Mouse (Mus musculus) spleen, postnatal 14 days (tissue): ENCODE data around the gene Zdhhc13.

Experiments
- DNase-seq, 2 experiments: peaks; one replicate each; pipeline ENCODE4 v3.0.0; 2021 to 2022; ENCODE audit warnings: low spot score in 2 of 2

Zdhhc13 gene

GRCm38 (mm10) chr7:48842353-48842752 lies 53.5 kb downstream of the Zdhhc13 start:
- no peak for DNase-seq

- no peak for DNase-seq
These were observed 54.7 kb downstream of the Zdhhc13 start for GRCm38 (mm10) chr7:48843541-48843940.

DNA sequence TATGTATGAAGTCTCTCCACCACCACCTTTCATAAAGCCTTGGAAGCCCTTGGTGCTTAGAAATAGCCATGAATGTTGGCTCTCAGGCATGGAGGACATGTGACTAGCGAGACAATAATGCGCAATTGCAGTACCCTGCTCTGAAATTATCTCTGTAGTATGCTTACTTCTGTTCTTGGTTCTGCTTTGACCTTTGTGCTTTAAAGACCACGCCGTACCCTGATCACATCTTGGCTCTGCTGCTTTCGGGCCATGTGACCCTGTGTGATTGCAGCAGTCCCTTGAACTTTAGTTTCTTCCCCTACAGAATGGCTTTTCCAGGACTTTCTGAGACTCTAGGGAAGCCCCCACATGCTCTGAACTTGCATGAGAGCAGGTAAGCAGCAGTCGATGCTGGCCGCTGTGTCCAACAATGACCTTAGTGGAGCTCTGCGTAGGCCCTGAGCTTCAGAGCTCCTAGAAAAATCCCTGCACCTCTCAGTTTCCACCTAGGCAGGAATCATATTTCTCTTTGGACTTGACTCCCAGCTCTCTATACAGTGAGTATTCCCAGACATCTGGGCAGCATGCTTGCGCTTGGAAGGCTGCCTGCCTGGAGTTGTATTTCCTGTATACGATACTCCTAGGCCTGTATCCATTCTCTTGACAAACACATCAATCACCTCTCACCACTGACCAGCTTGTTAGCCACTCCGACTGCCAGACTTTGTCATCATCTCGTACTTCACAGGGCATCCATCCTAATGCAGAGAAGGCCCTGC lies 56.6 kb downstream of the Zdhhc13 start:
- no peak for DNase-seq

DNA sequence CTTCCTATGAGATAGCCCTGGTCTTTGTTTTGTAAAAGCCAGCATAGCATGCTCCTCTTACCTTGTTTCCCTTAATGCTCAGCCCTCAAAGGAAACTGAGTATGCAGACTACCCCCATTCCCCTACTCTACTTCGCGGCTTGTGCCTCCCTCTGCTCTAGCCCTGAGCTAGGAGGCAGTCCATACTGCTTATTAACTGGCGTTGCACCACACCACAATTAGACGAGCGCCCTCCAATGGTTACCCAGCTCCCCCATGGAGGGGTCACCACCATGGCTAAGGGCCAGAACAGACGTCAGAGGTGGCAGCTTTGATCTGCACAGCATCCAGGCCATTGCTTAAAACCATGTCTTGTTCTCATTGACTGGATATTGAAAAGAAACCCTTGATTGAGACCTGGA lies 58.0 kb downstream of the Zdhhc13 start:
- DNase-seq, result no peak

- DNase-seq, result no peak
These were observed 59.2 kb downstream of the Zdhhc13 start, which contains the start of gene Csrp3 for GRCm38 (mm10) chr7:48847820-48848650. TSS of gene Csrp3 (minus strand) at chr7:48848033.

- no peak for DNase-seq
These were observed 62.8 kb downstream of the Zdhhc13 start for GRCm38 (mm10) chr7:48851529-48852104.

DNA sequence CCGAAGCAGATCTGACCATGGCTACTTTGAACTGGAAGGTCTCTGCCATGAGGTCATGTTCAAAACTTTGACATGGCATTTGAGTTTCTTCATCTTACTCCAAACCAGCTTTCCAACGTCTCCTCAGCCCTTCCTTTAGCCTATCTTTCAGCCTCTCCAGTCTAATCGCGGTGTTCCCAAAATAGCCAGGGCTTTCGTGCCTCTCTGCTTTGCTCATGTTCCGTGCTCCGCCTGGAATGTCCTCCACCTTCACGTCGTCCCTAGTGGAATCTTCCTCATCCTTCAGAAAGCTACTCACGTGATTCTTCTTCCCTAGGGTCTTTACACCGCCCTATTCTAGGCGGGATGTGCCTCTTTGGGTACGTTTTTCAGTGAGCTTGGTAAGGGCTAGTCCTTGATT lies 64.7 kb downstream of the Zdhhc13 start:
- DNase-seq, result no peak

DNA sequence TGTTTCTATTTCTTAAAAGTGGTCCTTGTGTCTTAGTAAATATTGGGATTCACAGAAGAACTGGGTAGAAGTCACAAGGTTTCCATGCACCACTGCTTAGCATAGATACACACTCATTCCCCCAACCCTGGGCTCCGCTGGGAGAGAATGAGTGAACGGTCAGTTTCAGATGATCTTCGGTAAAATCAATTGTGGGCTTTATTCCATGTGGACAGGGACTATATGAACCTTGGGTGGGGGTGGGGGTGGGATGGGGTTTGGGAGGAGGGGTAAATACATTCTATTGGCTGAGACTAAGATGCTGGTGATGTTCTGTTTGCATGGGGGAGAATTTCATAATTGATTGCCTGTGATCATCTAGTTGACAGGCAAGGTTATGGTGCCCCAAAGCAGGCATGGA lies 66.7 kb downstream of the Zdhhc13 start:
- DNase-seq, result no peak

- no peak for DNase-seq
These were observed 69.5 kb downstream of the Zdhhc13 start for GRCm38 (mm10) chr7:48858257-48858656.

DNA sequence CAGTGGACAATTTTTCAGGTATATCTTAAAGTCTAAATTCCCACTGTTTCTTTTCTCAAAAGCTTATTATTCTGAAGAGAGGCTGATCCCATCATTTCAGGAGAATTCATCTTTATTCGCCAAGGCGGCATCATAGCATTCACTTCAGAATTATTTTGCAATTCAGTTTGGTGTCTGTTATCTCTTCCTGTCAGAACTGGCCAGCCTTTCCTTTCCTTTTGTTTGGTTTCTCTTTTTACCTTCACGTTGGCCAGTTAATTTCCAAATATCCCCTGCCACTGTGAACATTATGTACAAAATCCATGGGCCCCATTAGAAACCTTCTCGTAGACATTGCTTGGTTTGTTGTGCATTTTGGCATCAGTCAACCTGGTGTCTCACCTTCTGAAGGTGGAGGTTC lies 70.6 kb downstream of the Zdhhc13 start:
- DNase-seq, result no peak

DNA sequence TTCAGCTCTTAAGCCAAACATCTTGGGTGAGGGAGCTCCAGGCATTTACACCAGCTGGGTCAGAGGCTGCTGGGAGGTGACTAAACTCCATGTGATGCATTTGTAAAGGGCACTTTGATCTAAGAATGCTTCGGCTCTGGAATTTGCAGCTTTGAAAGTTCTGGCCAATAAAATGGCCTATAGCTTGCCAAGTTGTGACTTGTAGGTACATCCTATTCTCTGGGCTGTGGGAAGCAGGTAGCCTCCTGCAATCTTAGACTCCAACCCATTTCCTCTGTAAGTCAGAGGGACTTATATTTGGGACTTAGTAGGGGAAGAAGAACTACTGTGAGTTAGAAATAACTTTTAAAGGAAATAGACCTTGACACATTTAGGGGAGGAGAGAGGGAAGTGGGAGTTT lies 72.1 kb downstream of the Zdhhc13 start:
- no peak for DNase-seq

DNA sequence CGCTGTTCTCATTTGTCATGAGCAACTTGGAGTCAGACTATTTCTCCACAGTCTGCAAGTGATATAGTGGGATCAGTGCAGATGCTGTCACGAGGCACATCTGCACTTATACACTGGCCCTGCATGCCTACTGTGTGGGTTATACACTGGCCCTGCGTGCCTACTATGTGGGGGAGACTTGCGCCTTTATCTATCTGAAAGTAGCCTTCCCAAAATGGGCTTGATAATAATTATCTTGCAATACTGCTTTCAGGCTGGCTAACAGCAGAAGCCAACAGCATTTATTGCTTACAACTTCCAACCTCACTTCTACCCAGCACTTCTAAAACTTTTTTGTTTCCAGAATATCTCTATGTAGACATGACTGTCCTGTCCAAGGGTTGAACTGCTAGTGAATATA lies 73.0 kb downstream of the Zdhhc13 start:
- no peak for DNase-seq

DNA sequence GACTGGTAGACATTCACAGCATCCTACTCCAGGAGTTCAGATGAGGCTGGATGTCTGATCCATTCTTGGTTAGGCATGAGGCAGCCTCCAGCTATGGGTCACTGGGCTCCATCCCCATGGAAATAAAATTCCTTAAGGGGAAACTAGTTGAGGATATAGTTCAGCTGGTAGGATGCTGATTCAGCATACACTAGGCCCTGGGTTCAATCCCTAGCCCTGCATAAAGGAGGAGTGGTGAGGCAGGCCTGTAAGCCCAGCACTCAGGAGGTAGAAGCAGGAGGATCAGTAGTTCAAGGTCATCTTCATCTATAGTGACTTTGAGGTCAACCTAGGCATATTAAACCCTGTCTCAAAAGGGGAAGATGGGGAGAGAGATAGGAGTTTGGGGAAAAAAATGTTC lies 75.4 kb downstream of the Zdhhc13 start:
- DNase-seq, result no peak

- DNase-seq, result no peak
These were observed 76.1 kb downstream of the Zdhhc13 start for GRCm38 (mm10) chr7:48864671-48865458.

GRCm38 (mm10) chr7:48867576-48867975 lies 78.8 kb downstream of the Zdhhc13 start:
- no peak for DNase-seq

DNA sequence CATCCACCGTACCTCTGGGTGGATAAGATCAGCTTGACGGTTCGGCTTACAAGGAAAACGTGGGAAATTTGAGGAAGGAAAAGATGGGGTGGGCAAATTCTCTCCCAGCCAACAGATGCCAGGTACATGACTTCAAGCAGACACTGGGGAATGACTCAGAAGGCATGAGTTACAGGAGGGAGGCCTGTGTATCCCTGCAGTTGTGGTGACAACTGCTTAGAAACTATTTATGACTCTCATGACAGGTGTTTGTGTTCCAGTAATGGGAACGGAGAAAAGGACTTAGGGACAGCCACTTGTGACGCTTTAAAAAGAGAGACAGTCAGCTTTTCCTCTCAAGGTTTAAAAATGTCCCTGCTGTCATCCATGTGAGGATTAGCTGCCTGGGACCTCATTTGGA lies 81.3 kb downstream of the Zdhhc13 start:
- DNase-seq, result no peak

DNA sequence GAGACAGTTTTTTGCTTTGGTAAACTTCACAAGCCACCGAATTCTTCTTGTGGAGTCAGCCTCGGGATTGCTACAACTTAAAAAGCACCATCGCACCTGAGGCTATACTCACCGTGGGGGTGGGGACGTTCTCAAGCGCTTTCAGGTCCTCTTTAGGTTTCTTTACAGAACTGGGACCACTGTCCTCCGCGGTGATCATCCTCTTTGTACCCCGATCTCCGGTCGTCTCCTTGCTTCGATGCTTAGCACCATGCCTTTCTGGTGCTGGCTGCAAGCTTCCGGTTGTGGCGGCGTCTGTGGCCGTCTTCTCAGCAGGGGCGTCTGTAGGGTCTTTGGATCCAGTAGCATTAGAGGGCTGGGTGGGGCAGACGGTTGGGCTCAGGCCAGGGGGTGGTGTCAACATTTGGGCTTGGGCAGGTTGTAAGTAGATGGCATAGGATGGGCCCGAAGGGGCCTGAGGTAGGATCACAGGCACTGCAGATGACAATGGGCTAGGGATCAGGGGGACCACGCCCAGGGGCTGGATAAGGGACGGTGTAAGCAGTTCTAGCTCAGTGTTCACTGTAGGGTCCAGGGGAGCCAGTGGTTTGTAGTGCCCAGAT lies 81.9 kb downstream of the Zdhhc13 start:
- no peak for DNase-seq

- DNase-seq, result no peak
These were observed 82.5 kb downstream of the Zdhhc13 start for GRCm38 (mm10) chr7:48871292-48871691.

- no peak for DNase-seq
These were observed 86.3 kb downstream of the Zdhhc13 start for GRCm38 (mm10) chr7:48875096-48875495.

GRCm38 (mm10) chr7:48876526-48876925 lies 87.7 kb downstream of the Zdhhc13 start:
- DNase-seq, result no peak
